Mouse (Mus musculus) lung, postnatal 0 days (tissue): ENCODE data around the gene Nfkb2. TPM values are rescaled to one million over a fixed set of nuclear protein-coding genes. Genes with fewer than 3 reads are reported as not detected.

ENCODE experiments used
- ATAC-seq: fragments of 200-750 bp; cut with Nextera tagmentation; 2 replicates; pipeline ENCODE4 v1.8.0; 2017; ENCODE audit warnings: moderate library complexity
- DNase-seq: peaks from one replicate; pipeline ENCODE4 v3.0.0-alpha.2; 2016; ENCODE audit warnings: low spot score
- H3K27ac ChIP-seq: fragments of 300-500 bp; sonication (generic); 2 replicates; pipeline ENCODE4 v1.5.1; 2014; ENCODE audit warnings: antibody characterized with exemption, mild to moderate bottlenecking, low read length, mixed read lengths
- H3K27me3 ChIP-seq: fragments of 300-500 bp; sonication (generic); replicated peaks from 2 replicates; pipeline ENCODE4 v1.6.1; 2014; ENCODE audit warnings: low read length, mixed read lengths; ENCODE audit not compliant: insufficient read depth
- H3K36me3 ChIP-seq: fragments of 300-500 bp; sonication (generic); 2 replicates; pipeline ENCODE4 v1.6.1; 2014; ENCODE audit warnings: low read length, mixed read lengths; ENCODE audit not compliant: insufficient read depth
- H3K4me1 ChIP-seq: fragments of 300-500 bp; sonication (generic); 2 replicates; pipeline ENCODE4 v1.6.1; 2014; ENCODE audit warnings: antibody characterized with exemption, low read depth, low read length, mixed read lengths; ENCODE audit not compliant: insufficient read depth
- H3K4me2 ChIP-seq: fragments of 300-500 bp; sonication (generic); replicated peaks from 2 replicates; pipeline ENCODE4 v1.6.1; 2014; ENCODE audit warnings: low read depth, mild to moderate bottlenecking, low read length, moderate library complexity, mixed read lengths
- H3K4me3 ChIP-seq: fragments of 300-500 bp; sonication (generic); 2 replicates; pipeline ENCODE4 v1.5.1; 2014; ENCODE audit warnings: low read depth, low read length
- H3K9ac ChIP-seq: fragments of 300-500 bp; sonication (generic); replicated peaks from 2 replicates; pipeline ENCODE4 v1.6.1; 2014; ENCODE audit warnings: low read depth, mild to moderate bottlenecking
- H3K9me3 ChIP-seq: fragments of 300-500 bp; sonication (generic); 2 replicates; pipeline ENCODE4 v1.6.1; 2016; ENCODE audit warnings: low read length, mixed read lengths
- CTCF ChIP-seq: IDR thresholded peaks from 2 replicates; pipeline ENCODE4 v1.5.1; 2016; ENCODE audit warnings: antibody characterized with exemption, mild to moderate bottlenecking
- EP300 ChIP-seq: IDR thresholded peaks from 2 replicates; pipeline ENCODE4 v1.6.1; 2016; ENCODE audit warnings: antibody characterized with exemption, mild to moderate bottlenecking, control low read depth
- WGBS: fragments of 180-500 bp; shearing (Covaris S2); extraction: QIAGEN DNeasy Blood & Tissue Kit; methylation state at CpG from one replicate; pipeline ENCODE4 v1.1.7; 2014; 5-methylcytosine and 5-hydroxymethylcytosine counted together
- microRNA counts: library from miRNA; unstranded; fragments of <30 nt; microRNA quantifications from one replicate; lab custom pipeline; 2015
- microRNA-seq: library from miRNA; unstranded; fragments of <30 nt; microRNA quantifications from one replicate; pipeline ENCODE4, GENCODE M21; 2016
- polyA plus RNA-seq: library from polyadenylated mRNA; unstranded; fragments of >200 nt; fragmentation: Nextera tagmentation; extraction: Ambion mirVana; gene quantifications from 2 replicates; pipeline ENCODE4 v1.2.1, GENCODE M21; 2015

Nfkb2 gene
- polyA plus RNA-seq, 1 experiment from 2014 or later: 12.5 TPM

- peak; percentile 44 for ATAC-seq
- Histone ChIP-seq H3K27me3 (no peaks in the 10 kb centered on the region), H3K4me1 (no peaks in the 10 kb centered on the region; the same call in 1 of the 2 replicates), H3K36me3 (no peaks in the 10 kb centered on the region), H3K4me2 (peak within 1 kb of the TSS; percentile 93), H3K9me3 (no peaks in the 10 kb centered on the region), H3K27ac (0 out of 2 replicates have a peak within 1 kb of the TSS, but pooled peaks have one; percentile 32), H3K4me3 (peak within 1 kb of the TSS; percentile 60), H3K9ac (peak within 1 kb of the TSS; percentile 41)
- peak; percentile 68 for DNase-seq
- whole genome bisulfite sequencing: 50% methylated on average over 10 of the region's 10 CpGs
- TF ChIP-seq CTCF: no peak
- no peak for TF ChIP-seq EP300
Observed at GRCm38 (mm10) chr19:46350168-46350932, 46.2 kb downstream of the Nfkb2 start, which contains the start of gene 2310034G01Rik. 2310034G01Rik (minus strand) TSS chr19:46350302.

- 0 out of 2 replicates have a peak overlapping the region, but pooled peaks have one; percentile 34 for H3K9ac ChIP-seq
- no peaks in the 10 kb centered on the region for H3K36me3 ChIP-seq
- peak; percentile 94 for DNase-seq
- WGBS: 1% methylated on average over 28 of the region's 29 CpGs
- peaks cover 15% of the 10 kb centered on the region; the same call in 1 of the 2 replicates for H3K4me1 ChIP-seq
- TF ChIP-seq EP300 (no peak), CTCF (no peak)
- H3K27ac ChIP-seq: peak overlapping the region; percentile 74
- H3K4me3 ChIP-seq: peak overlapping the region; percentile 48
- H3K9me3 ChIP-seq: no peaks in the 10 kb centered on the region
- peak; percentile 90 for ATAC-seq
- peak overlapping the region; percentile 79 for H3K4me2 ChIP-seq
- H3K27me3 ChIP-seq: no peaks in the 10 kb centered on the region
Observed at GRCm38 (mm10) chr19:46356701-46357138, 52.6 kb downstream of the Nfkb2 start.

GRCm38 (mm10) chr19:46357344-46358280, 53.5 kb downstream of the Nfkb2 start:
- TF ChIP-seq EP300 (0 out of 2 replicates have a peak, but pooled peaks have one; percentile 10), CTCF (no peak)
- H3K9me3 ChIP-seq: no peaks in the 10 kb centered on the region
- peak overlapping the region; percentile 48 for H3K4me3 ChIP-seq
- peak overlapping the region; percentile 74 for H3K27ac ChIP-seq
- H3K9ac ChIP-seq: 0 out of 2 replicates have a peak overlapping the region, but pooled peaks have one; percentile 34
- DNase-seq (peak; percentile 77), ATAC-seq (peak; percentile 73)
- 11% methylated on average over 25 of the region's 25 CpGs for WGBS
- H3K27me3 ChIP-seq: no peaks in the 10 kb centered on the region
- H3K36me3 ChIP-seq: no peaks in the 10 kb centered on the region
- peak overlapping the region; percentile 79 for H3K4me2 ChIP-seq
- peaks cover 15% of the 10 kb centered on the region; the same call in 1 of the 2 replicates for H3K4me1 ChIP-seq

- no peak overlapping the region for H3K4me3 ChIP-seq
- H3K9ac ChIP-seq: no peak overlapping the region
- H3K4me2 ChIP-seq: peak overlapping the region; percentile 79; the same call in 1 of the 2 replicates
- ATAC-seq (no peak), DNase-seq (no peak)
- H3K27ac ChIP-seq: peak overlapping the region; percentile 74
- no peaks in the 10 kb centered on the region for H3K9me3 ChIP-seq
- no peaks in the 10 kb centered on the region for H3K36me3 ChIP-seq
- 62% methylated on average over 4 of the region's 4 CpGs for WGBS
- peaks cover 15% of the 10 kb centered on the region; the same call in 1 of the 2 replicates for H3K4me1 ChIP-seq
- no peaks in the 10 kb centered on the region for H3K27me3 ChIP-seq
- TF ChIP-seq CTCF: no peak
- no peak for TF ChIP-seq EP300
Observed at GRCm38 (mm10) chr19:46358381-46358780, 54.3 kb downstream of the Nfkb2 start.

MicroRNA genes within 50 kb of the gene (microRNA counts, 519-probe panel; counts per million panel counts)
- 3,296 counts per million, percentile 19 among the panel's probes with 10 or more counts for microRNA mmu-miR-146b (lab: Ali Mortazavi, UCI)

Small RNA genes lying within 50 kb of the gene (microRNA-seq; reads per million reads assigned to microRNA genes)
- 3.7 reads per million, percentile 10 among the genes with 10 or more reads in this experiment for gene Mir146b

Other genes starting within 250 kb of the Nfkb2 start
- gene Nolc1, start 228.5 kb upstream of the Nfkb2 start, polyA plus RNA-seq: 22.5 and 26.0 TPM in 2 replicates
- not detected in 2 replicates for gene Elovl3, start 172.4 kb upstream of the Nfkb2 start, polyA plus RNA-seq
- gene Pitx3, start 156.0 kb upstream of the Nfkb2 start, polyA plus RNA-seq: not detected in 2 replicates
- gene Gbf1, start 151.8 kb upstream of the Nfkb2 start, polyA plus RNA-seq: 32.1 and 34.3 TPM in 2 replicates
- gene Psd, start 22.8 kb downstream of the Nfkb2 start, polyA plus RNA-seq: 2.7 and 4.9 TPM in 2 replicates
- gene Fbxl15, start 23.9 kb downstream of the Nfkb2 start, polyA plus RNA-seq: 12.9 and 13.0 TPM in 2 replicates
- 94.9 and 99.9 TPM in 2 replicates for gene Cuedc2, start 34.4 kb downstream of the Nfkb2 start, polyA plus RNA-seq
- 6.4 and 6.6 TPM in 2 replicates for gene Mfsd13a, start 36.8 kb downstream of the Nfkb2 start, polyA plus RNA-seq
- gene 2310034G01Rik, start 46.0 kb downstream of the Nfkb2 start, polyA plus RNA-seq: 5.0 and 7.1 TPM in 2 replicates
- 98.2 and 104 TPM in 2 replicates for gene Actr1a, start 91.4 kb downstream of the Nfkb2 start, polyA plus RNA-seq
- 13.1 and 14.2 TPM in 2 replicates for gene Sufu, start 92.6 kb downstream of the Nfkb2 start, polyA plus RNA-seq
- 34.1 and 34.8 TPM in 2 replicates for gene Trim8, start 197.4 kb downstream of the Nfkb2 start, polyA plus RNA-seq